Mouse (Mus musculus) lung, adult 18-20 months (tissue): ENCODE measurements around the gene Trabd2b.

Experiments used
- DNase-seq, 2 experiments: peaks; one replicate each; pipeline ENCODE4 v3.0.0; 2022; ENCODE audit warnings: mixed read lengths in 2 of 2

Trabd2b gene

DNA sequence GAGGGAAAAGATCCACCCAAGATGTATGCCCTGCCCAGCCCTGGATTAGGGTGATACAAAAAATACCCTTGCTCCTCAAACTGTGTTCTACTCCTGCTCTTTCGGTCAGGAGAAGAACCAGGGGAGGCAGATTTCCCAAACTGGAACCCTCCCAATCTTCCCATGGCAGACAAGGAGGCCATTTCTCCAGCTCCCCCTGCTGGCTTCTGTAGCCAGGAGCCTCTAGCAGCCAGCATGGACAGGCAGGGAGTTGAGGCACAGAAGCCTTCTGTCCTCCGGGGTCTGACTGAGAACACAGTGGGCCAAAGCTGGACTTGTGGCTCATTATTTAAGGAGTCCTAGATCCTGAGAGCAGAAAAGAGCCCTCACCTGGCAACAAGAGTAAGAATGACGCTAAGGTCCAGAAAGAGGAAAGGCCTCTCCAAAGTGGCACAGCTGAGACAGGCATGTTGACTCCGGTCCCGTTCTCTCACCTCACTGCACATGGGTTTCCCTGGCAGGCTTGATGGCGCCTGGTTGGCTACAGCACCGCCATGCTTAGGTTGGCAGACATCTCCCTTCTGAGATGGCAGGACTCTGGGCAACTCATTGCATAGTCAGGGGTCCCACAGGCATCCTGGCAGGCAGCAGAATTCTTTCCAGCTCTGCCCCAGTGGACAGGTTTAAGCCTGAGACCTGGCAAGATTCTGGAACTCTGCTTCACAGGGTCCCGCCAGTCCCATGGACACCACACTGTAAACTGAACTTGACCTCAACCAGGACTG, 204.8 kb downstream of the Trabd2b start:
- DNase-seq, result no peak

DNA sequence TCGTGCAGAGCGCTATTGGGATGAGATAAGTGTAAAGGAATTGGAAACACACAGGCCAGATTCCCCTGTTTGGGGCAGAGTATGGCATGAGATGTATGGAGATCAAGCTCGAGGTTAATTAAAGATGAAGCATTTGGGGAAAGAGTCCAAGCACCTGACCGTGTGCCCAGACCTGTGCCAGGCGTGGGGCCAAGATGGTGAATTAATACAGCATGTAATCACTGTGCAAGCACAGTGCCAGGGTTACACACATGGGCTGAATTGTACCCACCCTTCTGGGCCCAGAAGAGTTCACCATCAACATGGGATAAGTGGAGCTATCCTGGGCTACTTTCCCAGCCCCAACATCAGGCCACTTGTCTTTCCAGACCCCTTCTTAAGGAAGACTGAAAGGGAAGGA, 205.5 kb downstream of the Trabd2b start:
- DNase-seq, result no peak

DNA sequence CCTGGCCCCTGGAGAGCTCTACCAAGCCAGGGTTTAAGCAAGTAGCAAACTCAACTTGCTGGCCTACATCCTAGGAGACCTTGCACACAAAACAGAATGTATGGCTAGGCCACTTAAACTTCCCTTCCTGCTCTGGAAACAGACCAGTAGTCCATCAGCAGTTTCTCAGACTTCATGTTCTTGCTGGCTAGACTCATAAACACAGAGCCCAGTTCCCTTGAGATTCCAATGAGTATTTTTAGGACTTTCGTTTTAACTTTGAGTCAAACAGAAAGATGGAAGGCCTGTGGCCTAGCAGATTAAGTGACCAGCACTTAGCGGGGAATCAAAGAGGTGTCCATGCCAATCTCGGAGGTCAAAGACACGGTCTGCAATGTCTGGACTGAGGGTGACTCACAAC, 206.3 kb downstream of the Trabd2b start:
- no peak for DNase-seq

DNA sequence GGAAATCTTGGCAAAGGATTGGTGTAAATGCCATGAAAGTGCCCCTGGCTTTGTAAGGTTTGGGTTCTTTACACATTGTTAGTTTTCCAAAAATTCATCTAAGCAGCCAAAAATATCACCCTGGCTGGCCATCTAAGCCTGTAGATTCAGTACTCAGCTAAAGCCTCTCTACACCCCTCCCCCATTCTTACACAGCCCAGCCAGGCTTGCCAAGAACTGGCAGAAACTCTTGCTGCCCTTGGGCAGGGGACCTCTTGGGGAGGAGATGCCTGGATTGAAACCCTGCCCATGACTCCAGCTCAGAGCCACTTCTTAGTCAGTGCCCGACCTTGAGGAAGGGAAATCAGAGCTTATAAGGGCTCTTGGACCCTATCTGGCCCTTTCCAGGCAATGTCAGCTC, 207.6 kb downstream of the Trabd2b start:
- no peak for DNase-seq

DNA sequence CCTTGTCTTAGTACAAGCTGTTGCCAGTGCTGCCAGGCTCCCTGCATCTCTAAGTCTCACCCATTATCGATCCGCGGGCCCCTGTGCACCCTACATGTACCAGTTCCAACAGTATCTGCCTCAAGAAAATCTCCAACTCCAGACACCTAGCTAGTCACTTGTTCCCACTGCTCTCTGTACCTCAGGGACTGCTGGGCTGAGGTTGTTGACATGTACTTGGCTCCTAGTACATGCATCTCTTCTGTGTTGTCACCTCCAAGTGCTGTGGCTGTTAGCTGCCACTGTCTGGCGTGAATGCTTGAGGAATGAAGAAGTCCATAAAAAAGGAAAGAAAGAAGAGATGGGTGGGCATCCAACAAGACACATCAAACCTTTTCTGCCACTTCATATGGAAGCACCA, 209.2 kb downstream of the Trabd2b start:
- no peak for DNase-seq

DNA sequence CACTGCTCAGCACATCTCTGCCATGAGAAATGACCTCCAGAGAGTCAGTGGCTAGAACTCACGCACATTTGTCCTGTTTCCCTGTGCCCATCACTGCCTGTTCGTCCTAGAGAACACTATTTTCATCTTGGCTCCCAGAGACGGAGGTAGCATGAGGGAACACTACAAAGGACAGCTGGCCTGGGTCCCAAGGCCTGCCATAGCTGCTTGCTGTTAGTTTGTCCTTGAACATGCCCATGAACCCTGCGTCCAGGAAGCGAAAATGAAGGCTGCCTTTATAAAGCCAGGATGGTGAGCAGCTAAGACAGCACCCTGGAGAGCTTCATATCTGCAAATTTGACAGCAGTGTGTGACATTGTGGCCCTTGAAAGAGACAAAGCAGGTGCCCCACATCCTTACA, 216.4 kb downstream of the Trabd2b start:
- no peak for DNase-seq

DNA sequence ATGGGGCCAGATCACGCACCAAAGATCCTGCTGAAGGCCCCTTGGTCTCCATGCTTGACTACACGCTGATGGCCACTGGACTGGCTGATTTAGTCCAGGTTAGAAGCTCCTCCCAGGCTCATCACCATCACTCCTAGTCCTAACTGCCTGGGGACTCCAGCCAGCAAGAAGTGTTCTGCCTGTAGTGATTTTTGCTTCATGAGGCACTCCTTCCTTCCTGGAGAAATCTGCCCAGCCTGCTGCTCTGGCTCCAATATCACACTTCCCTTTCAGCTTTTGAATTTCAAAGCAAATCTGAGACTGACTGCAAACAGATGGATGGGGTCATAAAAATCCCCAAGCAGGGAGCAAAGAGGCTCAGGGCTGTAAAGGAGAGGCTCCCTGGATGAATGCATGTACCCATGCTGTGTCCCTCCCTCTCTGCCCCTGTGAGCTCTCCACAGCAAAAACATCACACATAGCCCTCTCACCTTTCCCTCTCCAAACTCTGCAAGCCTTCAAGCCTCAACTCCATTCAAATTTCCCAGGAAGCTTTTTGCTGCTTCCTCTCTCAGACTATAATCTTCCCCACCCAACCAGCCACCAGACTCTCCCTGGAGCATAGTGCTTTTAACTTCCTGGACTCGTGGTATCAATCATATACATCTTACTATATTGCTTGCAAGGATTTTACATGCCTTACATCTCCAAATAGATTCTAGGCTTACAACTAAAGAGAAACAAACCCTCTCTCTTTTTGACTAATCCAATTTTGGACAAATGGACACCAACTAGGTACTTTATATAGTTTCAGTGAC, 217.8 kb downstream of the Trabd2b start:
- DNase-seq, result peak; percentile 16 to 36

DNA sequence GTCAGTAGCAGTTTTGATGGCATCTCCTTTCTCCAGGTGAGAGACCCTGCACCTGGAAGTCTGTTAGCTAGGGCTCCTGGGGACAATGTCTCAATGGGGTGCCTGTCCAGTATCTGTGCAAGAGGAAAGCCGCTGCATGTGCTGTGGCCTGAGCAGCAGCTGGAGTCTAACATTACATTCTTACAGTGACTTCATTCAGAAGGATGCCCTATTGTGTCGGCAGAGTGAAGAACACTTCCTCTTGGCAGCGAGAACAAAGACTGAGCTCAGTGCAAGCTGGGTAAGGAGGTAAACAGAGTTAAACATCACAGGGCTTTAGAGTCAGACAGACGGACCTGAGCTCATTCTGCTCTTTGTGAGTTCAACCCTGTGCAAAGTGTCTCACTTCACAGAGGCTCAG, 218.8 kb downstream of the Trabd2b start:
- no peak for DNase-seq

DNA sequence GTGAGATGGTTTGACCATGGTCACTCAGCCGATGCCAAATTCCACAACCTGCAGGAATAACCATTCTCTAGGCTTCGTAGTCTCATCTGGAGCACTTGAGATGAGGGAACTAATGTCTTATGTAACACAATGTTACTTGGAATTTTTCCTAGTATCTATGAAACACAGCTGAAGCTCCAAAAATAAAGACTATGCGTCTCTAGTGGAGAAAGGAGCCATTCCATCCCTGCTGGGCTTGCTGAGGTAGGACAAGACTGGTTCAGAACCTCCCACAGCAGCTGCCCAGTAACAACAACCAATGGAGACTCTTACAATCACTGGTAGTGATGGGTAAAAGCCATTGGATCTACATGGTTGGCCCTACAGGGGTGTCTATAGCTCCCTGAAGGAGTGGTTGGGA, 219.4 kb downstream of the Trabd2b start:
- DNase-seq, result no peak

DNA sequence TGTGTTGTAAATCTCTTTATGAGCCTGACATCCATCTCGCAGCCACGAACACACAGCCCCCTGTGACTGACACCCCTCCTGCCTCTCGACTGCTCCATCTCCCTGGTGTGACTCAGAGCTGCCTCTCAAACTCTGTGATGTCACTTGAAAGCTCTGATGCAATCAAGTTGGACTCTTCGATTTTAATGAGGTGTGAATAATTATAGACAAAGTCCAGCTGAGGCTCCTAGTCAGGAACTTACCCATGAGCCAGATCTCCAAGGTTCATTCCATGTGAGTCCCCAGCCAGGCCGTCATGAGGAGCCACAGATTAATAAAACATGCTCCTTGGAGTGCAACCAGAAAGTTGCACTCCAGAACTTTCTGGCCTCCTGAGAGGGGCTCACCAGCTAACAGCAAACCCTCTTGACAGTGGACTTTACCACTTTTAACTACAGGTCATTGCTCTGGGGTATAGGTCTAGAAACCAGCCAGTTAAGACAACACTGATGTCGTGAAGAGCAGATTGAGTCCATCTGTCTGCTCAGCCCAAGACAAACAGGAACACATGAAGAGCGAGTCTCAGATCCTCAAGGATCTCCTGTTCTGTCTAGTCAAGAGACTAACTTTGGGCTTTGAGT, 221.3 kb downstream of the Trabd2b start:
- peak; percentile 17 to 53 for DNase-seq

DNA sequence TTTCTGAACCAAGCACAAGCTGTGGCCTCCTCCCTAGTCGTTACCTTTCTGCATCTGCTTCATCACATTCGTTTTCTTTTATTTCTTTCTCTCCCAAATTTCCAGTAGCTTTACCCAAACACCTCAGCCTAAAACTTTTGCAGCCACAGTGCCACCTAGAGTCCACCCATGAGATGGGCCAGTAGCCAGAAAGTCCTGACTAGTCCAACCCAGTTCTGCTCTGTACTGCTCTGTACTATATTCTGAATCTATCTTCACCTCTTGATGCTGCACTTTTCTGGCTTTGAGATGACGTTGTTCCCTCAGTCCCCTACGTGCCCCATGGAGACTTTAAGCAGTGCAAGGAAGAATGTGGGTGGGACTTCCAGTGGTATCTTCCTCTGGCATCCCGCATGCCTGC, 229.4 kb downstream of the Trabd2b start:
- DNase-seq, result peak; percentile 51 to 54

DNA sequence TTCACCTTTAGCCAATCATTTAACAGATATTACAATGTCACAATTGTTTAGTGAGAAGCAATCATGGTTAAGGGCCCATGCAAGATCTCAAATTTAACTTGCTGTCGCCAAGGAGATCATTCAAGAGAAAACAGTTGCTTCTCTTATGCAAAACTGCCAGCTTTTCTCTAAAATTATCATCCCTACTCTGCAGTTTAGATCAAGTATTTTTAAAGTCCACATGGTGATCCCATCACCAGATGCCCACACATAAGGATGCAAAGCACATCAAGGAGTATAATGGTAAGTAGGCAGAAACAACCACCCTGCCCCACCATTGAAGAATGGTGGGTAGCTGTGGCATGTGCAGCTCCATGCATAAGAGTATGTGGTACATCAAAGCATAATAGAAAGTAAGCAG, 229.8 kb downstream of the Trabd2b start:
- no peak for DNase-seq

DNA sequence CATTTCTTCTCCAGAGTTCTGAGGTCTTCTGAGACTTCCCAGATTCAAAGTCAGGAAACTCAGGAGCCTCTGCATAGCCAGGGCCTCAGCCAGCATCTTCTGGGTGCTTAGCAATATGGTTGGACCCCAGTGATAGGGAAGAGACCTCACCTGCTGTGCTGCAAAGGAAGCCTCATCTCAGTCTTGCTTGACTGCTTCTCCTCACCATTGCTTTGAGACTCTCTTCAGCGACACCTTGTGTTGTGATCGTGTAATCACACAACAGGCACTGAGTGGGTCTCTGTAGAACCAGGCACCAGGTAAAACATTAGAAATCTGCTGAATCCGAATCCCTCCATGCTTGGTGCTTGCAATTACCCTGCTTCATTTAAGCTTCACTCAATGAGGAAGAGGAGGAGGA, 230.6 kb downstream of the Trabd2b start:
- DNase-seq, result no peak

DNA sequence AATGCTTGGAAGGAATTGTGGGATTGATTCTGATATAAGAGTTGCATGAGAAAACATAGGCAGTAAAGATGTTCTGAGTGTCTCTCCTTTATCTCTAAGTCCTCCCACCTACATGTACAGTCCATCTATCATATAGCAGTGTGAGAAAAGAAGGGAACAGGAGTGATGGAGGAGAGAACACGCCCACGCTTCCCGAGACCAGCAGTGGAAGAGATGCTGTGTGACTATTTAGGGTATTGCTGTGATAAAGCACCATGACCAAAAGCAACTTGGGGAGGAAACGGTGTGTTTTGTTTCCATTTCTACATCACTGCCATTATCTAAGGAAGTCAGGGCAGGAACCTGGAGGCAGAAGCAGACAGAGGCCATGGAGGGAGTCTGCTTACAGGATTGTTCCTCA, 235.9 kb downstream of the Trabd2b start:
- DNase-seq, result no peak

DNA sequence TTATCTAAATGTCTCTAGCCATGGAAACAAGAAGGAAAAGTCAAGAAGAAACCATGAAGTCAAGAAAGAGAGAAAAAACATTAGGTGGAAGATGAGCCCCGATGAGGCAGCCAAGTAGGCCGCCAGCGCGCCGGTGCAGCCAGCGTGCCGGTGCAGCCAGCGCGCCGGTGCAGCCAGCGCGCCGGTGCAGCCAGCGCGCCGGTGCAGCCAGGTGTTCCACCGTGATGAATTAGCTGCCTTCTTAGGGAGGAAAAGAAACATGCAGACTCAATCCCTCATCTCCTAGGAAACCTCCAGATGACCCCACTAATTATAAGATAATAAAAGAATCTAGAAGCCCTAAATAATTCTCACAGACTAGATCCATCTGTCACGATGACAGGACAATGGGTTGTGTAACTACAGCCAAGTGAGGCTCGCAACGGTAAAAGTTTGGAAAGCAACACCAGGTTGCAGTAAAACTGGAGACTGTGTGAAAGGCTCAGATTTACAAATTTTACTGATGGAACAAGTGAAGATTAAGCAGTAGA, 237.2 kb downstream of the Trabd2b start:
- DNase-seq, result no peak

DNA sequence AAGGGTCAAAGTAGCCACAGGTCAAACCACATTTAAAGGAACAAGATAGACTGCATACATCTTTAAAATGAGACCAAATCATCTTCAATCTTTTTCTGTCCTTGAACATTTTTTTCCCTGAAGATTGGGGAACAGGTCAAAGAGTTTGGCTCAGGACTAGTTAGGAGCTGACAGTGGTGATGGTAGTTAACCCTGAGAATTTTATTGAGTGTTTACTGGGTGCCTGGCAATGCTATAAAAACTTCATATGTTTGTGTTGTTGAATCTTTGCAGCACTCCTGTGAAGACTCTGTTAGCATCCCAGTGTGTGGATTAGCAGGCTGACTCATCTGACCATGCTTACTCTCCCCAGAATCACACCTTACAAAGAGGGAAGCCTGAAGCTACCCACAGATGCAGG, 238.8 kb downstream of the Trabd2b start:
- DNase-seq, result no peak

DNA sequence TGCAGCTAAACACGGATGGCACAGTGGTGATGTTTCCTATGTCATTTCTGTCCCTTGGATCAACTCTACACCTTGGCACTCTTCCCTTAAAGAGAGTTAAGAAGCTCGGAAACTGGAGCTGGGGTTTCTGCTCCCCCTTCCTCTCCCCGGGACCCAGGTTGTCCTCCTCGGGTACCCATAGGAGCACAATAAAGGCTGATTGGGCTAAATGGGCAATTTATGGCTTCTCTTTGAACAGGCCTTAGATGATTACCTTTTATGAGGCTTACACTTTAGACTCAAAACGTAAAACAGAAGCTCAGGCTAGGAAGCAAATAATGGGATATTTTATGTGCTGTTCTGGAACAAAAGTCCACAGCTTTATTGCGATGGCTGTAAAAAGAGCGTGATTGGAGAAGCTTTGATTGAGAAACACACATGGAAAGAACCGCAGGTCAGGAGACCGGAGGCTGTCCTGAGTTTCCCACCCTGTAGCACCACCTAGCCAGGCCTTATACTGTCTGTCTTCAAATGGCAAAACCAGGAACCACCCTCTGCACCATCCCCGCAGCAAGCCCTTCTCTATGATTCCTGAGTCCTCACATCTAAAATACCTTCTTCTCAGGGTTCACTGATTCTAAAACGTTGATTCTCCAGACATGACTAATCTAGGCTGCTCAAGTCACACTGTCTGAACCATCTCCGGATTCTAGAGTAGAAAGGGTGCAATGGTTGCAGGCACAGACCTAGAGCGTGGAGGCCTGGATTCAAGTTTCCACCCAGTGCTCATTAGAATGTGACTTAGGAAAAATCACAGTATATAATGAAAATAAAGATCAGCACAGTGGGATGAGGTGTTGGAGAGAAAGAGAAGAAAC, 240.5 kb downstream of the Trabd2b start:
- DNase-seq, result no peak

DNA sequence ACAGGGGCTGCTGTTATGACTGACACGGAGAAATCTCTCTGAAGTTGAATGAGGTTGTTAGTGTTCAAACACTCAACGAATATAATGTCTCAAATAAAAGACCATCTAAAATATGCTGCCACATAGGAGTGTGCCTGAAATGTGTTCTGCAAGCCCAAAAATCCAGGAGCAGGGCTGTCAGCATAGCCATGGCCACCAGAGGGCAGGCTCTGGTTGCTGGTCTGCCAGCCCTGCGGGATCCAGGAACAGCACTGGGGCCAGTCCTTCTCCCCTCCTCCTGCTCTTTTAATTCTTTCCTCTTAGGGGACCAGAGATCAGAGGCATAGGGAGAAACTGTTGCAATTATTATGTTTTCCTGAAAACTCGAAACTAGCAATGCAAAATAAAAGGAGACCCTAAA, 241.2 kb downstream of the Trabd2b start:
- DNase-seq, result peak; percentile 40 to 44

DNA sequence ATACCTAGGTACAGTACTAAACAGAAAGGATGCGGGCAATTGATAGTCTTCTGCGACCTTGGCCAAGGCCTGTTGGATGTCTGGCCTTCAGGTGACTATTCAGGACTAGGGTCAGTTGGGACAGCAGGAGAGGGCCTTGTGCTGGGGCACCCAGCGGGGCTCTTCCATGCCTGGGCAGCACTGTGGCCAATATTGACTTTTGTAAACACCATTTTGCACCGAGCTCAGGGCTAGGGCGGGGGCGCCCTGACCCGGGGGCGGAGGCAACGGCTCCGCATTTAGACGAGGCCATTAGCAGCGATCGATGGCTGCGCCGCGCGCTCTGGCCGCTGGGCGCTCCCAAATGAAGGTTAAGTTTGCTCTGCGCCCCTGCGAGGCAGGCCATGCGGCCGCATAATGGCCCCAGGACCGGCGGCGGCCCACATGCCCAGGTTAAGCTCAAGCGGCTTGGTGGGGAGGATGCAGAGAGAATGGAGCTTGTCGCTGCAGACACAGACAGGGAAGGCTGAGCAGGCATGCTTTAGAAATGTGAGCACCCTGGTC, 242.1 kb downstream of the Trabd2b start:
- no peak for DNase-seq

DNA sequence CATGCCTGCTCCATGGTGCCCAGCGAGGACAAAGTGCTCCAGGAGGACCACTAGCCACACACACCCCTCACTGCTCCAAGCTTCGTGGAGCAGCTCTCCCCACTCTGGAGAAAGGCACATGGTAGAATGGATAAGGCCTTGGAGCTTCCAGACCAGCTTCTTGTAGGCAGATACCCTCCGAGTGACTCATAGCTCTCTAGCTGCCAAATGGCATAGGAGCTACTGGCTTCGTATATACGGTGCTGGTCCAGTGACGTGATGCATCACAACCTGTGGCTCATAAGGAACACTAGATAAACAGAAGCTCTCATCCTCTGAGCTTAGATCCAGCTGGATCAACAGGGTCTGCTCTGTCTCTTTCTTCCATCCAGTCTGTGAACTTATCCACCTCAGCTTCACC, 244.0 kb downstream of the Trabd2b start:
- DNase-seq, result no peak

DNA sequence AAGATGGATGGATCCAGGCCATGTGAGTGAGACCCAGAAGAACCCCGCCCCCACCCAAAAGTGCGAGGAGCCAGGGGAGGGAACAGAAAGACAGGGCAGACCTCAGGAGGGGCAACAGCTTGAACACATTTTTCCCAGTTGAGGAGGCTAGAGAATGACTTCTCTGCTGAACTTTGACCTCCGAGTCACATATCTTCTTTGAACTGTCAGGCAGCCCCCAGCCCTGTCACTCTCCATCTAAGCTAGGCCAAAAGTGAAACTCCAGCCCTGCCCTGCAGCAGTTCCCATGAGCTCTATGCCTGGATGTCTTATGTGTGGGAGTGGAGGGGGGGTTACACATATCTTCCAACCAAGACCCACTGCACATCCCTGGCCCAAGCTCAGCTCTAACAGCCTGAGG, 244.5 kb downstream of the Trabd2b start:
- no peak for DNase-seq

DNA sequence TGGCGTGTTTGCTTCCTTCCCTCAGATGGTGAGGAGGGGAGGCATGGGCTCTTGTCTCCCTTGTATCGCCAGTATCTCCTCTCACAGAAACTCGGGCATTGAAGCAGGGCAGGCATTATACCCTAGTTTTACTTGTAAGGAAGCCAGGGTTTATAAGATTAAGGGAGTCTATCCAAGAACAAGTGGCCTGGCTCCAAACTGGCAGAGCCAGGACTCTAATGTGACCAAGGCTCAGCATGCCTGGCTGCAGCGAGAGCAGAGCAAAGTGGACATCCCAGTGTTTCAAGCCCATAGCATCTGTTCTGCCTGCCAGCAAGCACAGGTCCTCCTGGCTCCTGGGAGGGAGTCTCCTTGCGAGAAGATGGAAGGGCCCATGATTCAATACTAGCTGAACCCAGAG, 245.1 kb downstream of the Trabd2b start:
- no peak for DNase-seq
